10 mouse cellular contexts compared by ENCODE assay signal in the genomic region with DNA sequence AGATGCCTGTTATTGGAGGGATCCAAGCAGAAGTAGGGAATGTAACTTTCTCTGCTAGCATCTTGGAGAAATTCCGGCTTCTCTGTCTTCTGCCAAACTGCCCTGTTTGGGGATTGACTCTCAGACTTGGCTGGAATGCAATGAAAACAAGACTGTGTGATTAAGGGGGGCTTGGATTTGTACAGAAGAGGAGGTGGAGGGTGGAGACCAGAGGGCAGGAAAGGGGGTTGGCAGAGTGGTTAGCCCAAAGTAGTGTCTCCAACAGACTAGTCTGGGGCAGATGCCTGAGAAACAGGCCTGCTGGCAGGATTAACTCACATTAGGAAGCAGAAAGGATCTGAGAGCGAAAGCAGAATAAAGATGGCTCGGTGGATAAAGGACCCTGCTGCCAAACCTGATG. TPM values are rescaled to one million over a fixed set of nuclear protein-coding genes. Genes with fewer than 3 reads are reported as not detected.
DNase-seq lines count a peak whose midpoint lies in the region; ATAC-seq and TF ChIP-seq lines count a peak whose summit lies in the region.
"Had no signal": no experiment of that assay in that cellular context is flagged by ENCODE, and none has a peak within 500 bp of the region (broad histone marks: within the 10 kb centered on the region; RNA-seq: fewer than 3 reads in every experiment).

No protein-coding gene starts in this region.

- intact Hi-C loops in heart, postnatal 25 days (cut with DNase I), result no loop called here
- intact Hi-C loops in left cerebral cortex, adult 2 months (cut with DNase I), result no loop called here

- peaks cover 40% of the 10 kb centered on the region for H3K4me1 ChIP-seq in limb, embryonic 13.5 days
- H3K4me1 ChIP-seq in limb, embryonic 10.5 days, result peaks cover 41% of the 10 kb centered on the region
- H3K4me1 ChIP-seq in embryonic facial prominence, embryonic 14.5 days (ENCODE audit: control insufficient read depth, insufficient read depth, low read length), result peaks cover 24% of the 10 kb centered on the region

- peaks cover 37% of the 10 kb centered on the region for H3K36me3 ChIP-seq in limb, embryonic 13.5 days
- H3K36me3 ChIP-seq in limb, embryonic 10.5 days, result peaks cover 46% of the 10 kb centered on the region
- H3K36me3 ChIP-seq in embryonic facial prominence, embryonic 14.5 days (ENCODE audit: control insufficient read depth, insufficient read depth, low read length), result peaks cover 42% of the 10 kb centered on the region

- no peak overlapping the region; the same call in 1 of the 2 replicates for H3K4me3 ChIP-seq in limb, embryonic 13.5 days
- H3K4me3 ChIP-seq in limb, embryonic 10.5 days, result no peak overlapping the region
- no peak overlapping the region for H3K4me3 ChIP-seq in embryonic facial prominence, embryonic 14.5 days (ENCODE audit: low read depth, low read length)
- no peak overlapping the region for H3K4me3 ChIP-seq in left cerebral cortex, adult 2 months
- H3K4me3 ChIP-seq: liver, embryonic 13.5 days had no signal

- WGBS in limb, embryonic 13.5 days, result 71% methylated on average over 3 of the region's 3 CpGs
- 84% methylated on average over 3 of the region's 3 CpGs for WGBS in limb, embryonic 10.5 days
- 53% methylated on average over 3 of the region's 3 CpGs for WGBS in embryonic facial prominence, embryonic 14.5 days

- ATAC-seq in limb, embryonic 13.5 days (ENCODE audit: low FRiP score, low read depth), result no peak
- peak; percentile 38; the same call in 1 of the 2 replicates for ATAC-seq in embryonic facial prominence, embryonic 14.5 days (ENCODE audit: low read depth)

- 0 out of 2 replicates have a peak overlapping the region, but pooled peaks have one; percentile 13 for H3K9ac ChIP-seq in limb, embryonic 13.5 days
- H3K9ac ChIP-seq in embryonic facial prominence, embryonic 14.5 days (ENCODE audit: low read depth, low read length), result 0 out of 2 replicates have a peak overlapping the region, but pooled peaks have one; percentile 5
- H3K9ac ChIP-seq: liver, embryonic 13.5 days had no signal

- no peak for DNase-seq in limb, embryonic 10.5 days (ENCODE audit: low spot score)
- peak; percentile 85 for DNase-seq in embryonic facial prominence, embryonic 14.5 days (ENCODE audit: low spot score)
- peak; percentile 64 for DNase-seq in heart, postnatal 25 days (ENCODE audit: low spot score)
- peak; percentile 38 to 52 for DNase-seq in lung, postnatal 4 days
- no peak for DNase-seq in left cerebral cortex, adult 11 months (ENCODE audit: low spot score)
- DNase-seq in cerebellum, postnatal 4 days (ENCODE audit: low spot score in 2 of 2), result no peak
- no peak for DNase-seq in left cerebral cortex, adult 2 months (ENCODE audit: extremely low spot score in 1 of 2, low spot score in 2 of 2)
- DNase-seq: adrenal gland, postnatal 10 days; liver, embryonic 13.5 days had no signal

- H3K4me2 ChIP-seq in limb, embryonic 13.5 days (replicated peaks), result peak overlapping the region; percentile 82
- peak overlapping the region; percentile 66 for H3K4me2 ChIP-seq in embryonic facial prominence, embryonic 14.5 days (ENCODE audit: low read depth, low read length)
- H3K4me2 ChIP-seq: liver, embryonic 13.5 days had no signal

- peak overlapping the region; percentile 93; the same call in 1 of the 2 replicates for H3K27ac ChIP-seq in limb, embryonic 13.5 days
- H3K27ac ChIP-seq in limb, embryonic 10.5 days, result no peak overlapping the region
- peak overlapping the region; percentile 84 for H3K27ac ChIP-seq in embryonic facial prominence, embryonic 14.5 days (replicated peaks; ENCODE audit: low read depth, low read length)
- H3K27ac ChIP-seq in left cerebral cortex, adult 2 months, result no peak overlapping the region
- H3K27ac ChIP-seq: liver, embryonic 13.5 days had no signal

- H3K27me3 ChIP-seq in limb, embryonic 13.5 days, result no peaks in the 10 kb centered on the region
- H3K27me3 ChIP-seq in limb, embryonic 10.5 days (ENCODE audit: low read depth, poor library complexity, severe bottlenecking), result no peaks in the 10 kb centered on the region
- no peaks in the 10 kb centered on the region for H3K27me3 ChIP-seq in embryonic facial prominence, embryonic 14.5 days (replicated peaks; ENCODE audit: control insufficient read depth, insufficient read depth, low read length)

- no peak for TF ChIP-seq CTCF in left cerebral cortex, adult 2 months (IDR thresholded peaks at IDR 0.05)

- H3K9me3 ChIP-seq in limb, embryonic 13.5 days, result no peaks in the 10 kb centered on the region
- no peaks in the 10 kb centered on the region for H3K9me3 ChIP-seq in limb, embryonic 10.5 days (replicated peaks)
- no peaks in the 10 kb centered on the region for H3K9me3 ChIP-seq in embryonic facial prominence, embryonic 14.5 days (ENCODE audit: control insufficient read depth, low read length)
- H3K9me3 ChIP-seq: liver, embryonic 13.5 days had no signal

RNA-seq across cellular contexts. Expression of a gene that starts 2.5 kb away (rescaled TPM):
- polyA plus RNA-seq in limb, embryonic 13.5 days (2015; fragmentation: Nextera tagmentation; extraction: Ambion mirVana), result 106 and 120 TPM in 2 replicates
- 71.5 and 103 TPM in 2 replicates for polyA plus RNA-seq in limb, embryonic 10.5 days (2016; fragmentation: Nextera tagmentation; extraction: Ambion mirVana)
- 64.3 and 77.0 TPM in 2 replicates for polyA plus RNA-seq in embryonic facial prominence, embryonic 14.5 days (2014; fragmentation: Nextera tagmentation; extraction: Ambion mirVana)
- total RNA-seq in heart, postnatal 25 days (2021), result 10 to 100 TPM; 20.1 to 21.7 TPM
- total RNA-seq in left cerebral cortex, adult 2 months (2021), result 10 to 100 TPM; 27.3 to 32.9 TPM

RNA-seq across cellular contexts. Expression of a gene that starts 29.0 kb away (rescaled TPM):
- polyA plus RNA-seq in limb, embryonic 13.5 days (2015; fragmentation: Nextera tagmentation; extraction: Ambion mirVana), result 3.5 and 3.7 TPM in 2 replicates
- polyA plus RNA-seq in limb, embryonic 10.5 days (2016; fragmentation: Nextera tagmentation; extraction: Ambion mirVana), result 1.2 and 2.0 TPM in 2 replicates
- polyA plus RNA-seq in embryonic facial prominence, embryonic 14.5 days (2014; fragmentation: Nextera tagmentation; extraction: Ambion mirVana), result 4.1 and 5.8 TPM in 2 replicates
- total RNA-seq in heart, postnatal 25 days (2021), result 1 to 10 TPM; 1.8 to 2.7 TPM
- 1 to 10 TPM; 2.2 to 2.3 TPM for total RNA-seq in left cerebral cortex, adult 2 months (2021)

Comparison
In these comparisons a context has a peak if more than half of its experiments do, and no peak if none do; other contexts are left out.
1. H3K27ac ChIP-seq: peak in limb, embryonic 13.5 days (single experiment) and embryonic facial prominence, embryonic 14.5 days (single experiment); none in limb, embryonic 10.5 days (single experiment) and left cerebral cortex, adult 2 months (single experiment).
2. DNase-seq: peak in embryonic facial prominence, embryonic 14.5 days (single experiment), heart, postnatal 25 days (single experiment) and lung, postnatal 4 days (2 of 2); none in limb, embryonic 10.5 days (single experiment), left cerebral cortex, adult 11 months (single experiment), cerebellum, postnatal 4 days (0 of 2) and left cerebral cortex, adult 2 months (0 of 2).